Mouse (Mus musculus): ENCODE data around the gene Cdk4. TPM values are rescaled to one million over a fixed set of nuclear protein-coding genes. Genes with fewer than 3 reads are reported as not detected.

Gene Cdk4
- 141 and 143 TPM in 2 replicates for polyA plus RNA-seq (2012; rRNA removed)

DNA sequence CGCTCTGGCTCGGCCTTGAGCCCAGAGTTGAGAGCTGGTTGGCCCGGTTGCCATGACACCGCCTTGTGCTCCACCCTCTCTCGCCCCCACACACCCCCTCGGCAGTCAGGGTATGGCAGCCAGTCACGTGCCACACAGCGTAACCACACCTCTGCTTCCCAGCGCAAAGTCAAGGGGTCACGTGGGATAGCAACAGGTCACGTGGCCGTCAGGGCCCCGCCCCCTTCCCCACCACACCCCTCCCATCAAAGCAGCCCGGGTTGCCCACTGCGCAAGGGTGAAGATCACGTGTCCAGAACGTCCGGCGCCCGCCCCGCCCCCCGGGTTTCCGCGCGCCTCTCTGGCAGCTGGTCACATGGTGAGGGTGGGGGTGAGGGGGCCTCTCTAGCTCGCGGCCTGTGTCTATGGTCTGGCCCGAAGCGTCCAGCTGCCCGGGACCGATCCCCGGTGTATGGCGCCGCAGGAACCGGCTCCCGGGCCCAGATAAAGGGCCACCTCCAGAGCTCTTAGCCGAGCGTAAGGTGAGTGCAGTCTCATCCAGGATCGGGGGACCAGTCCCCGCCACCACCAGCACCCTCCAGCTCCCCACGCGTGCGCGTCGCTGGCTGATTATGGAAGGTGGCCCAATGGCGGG, at the start of gene Cdk4:
Cdk4 (plus strand) TSS at position 296 of the 634 bp plus-strand sequence.
- Histone ChIP-seq H3K27me3 (ENCODE audit: control insufficient read depth, insufficient read depth, low read length) (no peaks in the 10 kb centered on the region), H3K4me1 (ENCODE audit: control insufficient read depth, insufficient read depth, low read length) (0 out of 2 replicates have a peak, but pooled peaks cover 5% of the 10 kb centered on the region), H3K27ac (ENCODE audit: insufficient read depth, low read length) (peak within 1 kb of the TSS; percentile 77), H3K4me3 (replicated peaks; ENCODE audit: insufficient read depth, low read depth, low read length) (peak within 1 kb of the TSS; percentile 70)
- under 1% methylated on average over 46 of the region's 46 CpGs for WGBS
- TF ChIP-seq POLR2A (IDR thresholded peaks at IDR 0.05; ENCODE audit: borderline replicate concordance, insufficient read depth, low read length): peak; percentile 43; the same call in 1 of the 2 replicates
- TF ChIP-seq CTCF (IDR thresholded peaks at IDR 0.05; ENCODE audit: borderline replicate concordance, insufficient read depth, low read depth, low read length): no peak
- DNase-seq: peak; percentile 98 to 99

- H3K4me3 ChIP-seq (replicated peaks; ENCODE audit: insufficient read depth, low read depth, low read length): no peak overlapping the region
- no peak for DNase-seq
- no peaks in the 10 kb centered on the region for H3K4me1 ChIP-seq (ENCODE audit: control insufficient read depth, insufficient read depth, low read length)
- TF ChIP-seq CTCF (IDR thresholded peaks at IDR 0.05; ENCODE audit: borderline replicate concordance, insufficient read depth, low read depth, low read length) (no peak), POLR2A (IDR thresholded peaks at IDR 0.05; ENCODE audit: borderline replicate concordance, insufficient read depth, low read length) (no peak)
- H3K27ac ChIP-seq (ENCODE audit: insufficient read depth, low read length): no peak overlapping the region
- no peaks in the 10 kb centered on the region for H3K27me3 ChIP-seq (ENCODE audit: control insufficient read depth, insufficient read depth, low read length)
- WGBS: 60% methylated on average over 5 of the region's 5 CpGs
These were observed 46.8 kb upstream of the Cdk4 start for GRCm38 (mm10) chr10:127016488-127016887.

DNA sequence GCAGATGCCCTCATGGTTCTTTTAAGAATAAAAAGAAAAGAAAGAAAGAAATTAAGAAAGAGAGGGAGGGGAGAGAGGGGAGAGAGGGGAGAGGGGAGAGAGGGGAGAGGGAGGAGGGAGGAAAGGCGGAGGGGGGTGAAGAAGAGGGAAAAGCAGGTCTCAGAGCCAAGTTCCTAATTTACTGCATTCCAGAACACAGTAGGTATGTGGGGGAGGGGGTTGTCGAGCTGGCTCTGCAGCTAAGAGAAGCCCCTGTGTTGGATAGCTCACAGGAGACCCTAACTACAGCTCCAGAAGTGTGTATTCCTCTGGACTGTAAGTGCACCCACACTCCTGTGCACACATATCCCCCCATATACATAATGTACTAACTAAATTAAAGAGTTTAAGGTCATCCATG, 46.3 kb upstream of the Cdk4 start:
- Histone ChIP-seq H3K4me3 (replicated peaks; ENCODE audit: insufficient read depth, low read depth, low read length) (no peak overlapping the region), H3K27ac (ENCODE audit: insufficient read depth, low read length) (no peak overlapping the region), H3K27me3 (ENCODE audit: control insufficient read depth, insufficient read depth, low read length) (no peaks in the 10 kb centered on the region), H3K4me1 (ENCODE audit: control insufficient read depth, insufficient read depth, low read length) (no peaks in the 10 kb centered on the region)
- 14% methylated on average over 2 of the region's 2 CpGs for WGBS
- TF ChIP-seq POLR2A (IDR thresholded peaks at IDR 0.05; ENCODE audit: borderline replicate concordance, insufficient read depth, low read length) (no peak), CTCF (IDR thresholded peaks at IDR 0.05; ENCODE audit: borderline replicate concordance, insufficient read depth, low read depth, low read length) (no peak)
- DNase-seq: no peak

GRCm38 (mm10) chr10:127018422-127018821, 44.9 kb upstream of the Cdk4 start:
- H3K27me3 ChIP-seq (ENCODE audit: control insufficient read depth, insufficient read depth, low read length): no peaks in the 10 kb centered on the region
- no peak overlapping the region for H3K4me3 ChIP-seq (replicated peaks; ENCODE audit: insufficient read depth, low read depth, low read length)
- no peak for DNase-seq
- TF ChIP-seq POLR2A (IDR thresholded peaks at IDR 0.05; ENCODE audit: borderline replicate concordance, insufficient read depth, low read length) (no peak), CTCF (IDR thresholded peaks at IDR 0.05; ENCODE audit: borderline replicate concordance, insufficient read depth, low read depth, low read length) (no peak)
- no peaks in the 10 kb centered on the region for H3K4me1 ChIP-seq (ENCODE audit: control insufficient read depth, insufficient read depth, low read length)
- no peak overlapping the region for H3K27ac ChIP-seq (ENCODE audit: insufficient read depth, low read length)
- 67% methylated on average over 16 of the region's 16 CpGs for WGBS

DNA sequence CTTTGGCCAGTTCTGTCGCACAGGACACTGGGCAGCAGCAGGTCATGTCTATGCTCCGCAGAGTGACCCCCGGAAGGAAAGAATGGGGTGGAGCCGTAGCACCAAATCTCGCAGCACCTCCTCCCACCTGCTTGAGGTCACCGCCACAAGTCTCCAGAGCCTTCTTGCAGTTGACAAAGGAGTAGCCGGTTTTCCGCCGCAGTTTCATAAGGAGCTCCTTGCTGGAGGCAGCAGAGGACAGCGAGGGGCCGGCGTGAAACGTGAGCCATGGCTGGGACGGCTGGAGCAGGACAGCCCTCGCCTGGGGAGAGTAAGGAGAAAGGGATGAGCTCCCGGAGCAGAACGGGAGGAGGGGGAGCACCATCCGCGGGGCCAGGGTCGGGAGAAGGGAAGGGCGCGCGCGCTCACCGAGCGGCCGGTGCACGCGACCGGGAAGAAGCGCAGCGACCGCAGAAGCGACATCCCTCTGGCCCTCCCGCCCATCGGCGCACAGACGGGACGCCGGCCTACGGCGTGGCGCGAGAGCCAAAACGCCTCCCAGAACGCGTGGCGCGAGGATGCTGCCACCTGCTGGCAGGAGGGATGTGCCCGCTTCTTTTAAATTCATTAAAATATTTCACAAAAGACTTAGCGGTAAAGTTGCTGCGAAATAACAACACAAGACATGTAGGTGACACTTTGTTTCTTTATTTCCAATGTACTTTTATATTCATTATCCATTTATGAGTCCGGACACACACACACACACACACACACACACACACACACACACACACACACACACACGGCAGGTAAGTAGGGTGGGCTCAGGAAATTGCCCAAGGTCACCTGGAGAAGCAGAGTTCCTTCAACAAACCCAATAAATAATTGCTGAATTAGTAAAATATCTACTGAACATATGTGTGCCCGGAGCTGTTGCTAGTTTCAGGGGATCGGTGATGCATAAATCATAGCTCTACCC, 32.7 kb upstream of the Cdk4 start, which contains the start of gene Tsfm:
Tsfm (minus strand) TSS at position 505 of the 961 bp plus-strand sequence.
- 5% methylated on average over 56 of the region's 56 CpGs for WGBS
- Histone ChIP-seq H3K27ac (ENCODE audit: insufficient read depth, low read length) (no peak within 1 kb of the TSS), H3K4me3 (replicated peaks; ENCODE audit: insufficient read depth, low read depth, low read length) (peak within 1 kb of the TSS; percentile 75), H3K27me3 (ENCODE audit: control insufficient read depth, insufficient read depth, low read length) (no peaks in the 10 kb centered on the region), H3K4me1 (ENCODE audit: control insufficient read depth, insufficient read depth, low read length) (no peaks in the 10 kb centered on the region)
- DNase-seq: peak; percentile 91 to 94
- TF ChIP-seq POLR2A (IDR thresholded peaks at IDR 0.05; ENCODE audit: borderline replicate concordance, insufficient read depth, low read length) (peak; percentile 78), CTCF (IDR thresholded peaks at IDR 0.05; ENCODE audit: borderline replicate concordance, insufficient read depth, low read depth, low read length) (peak; percentile 97)

GRCm38 (mm10) chr10:127033301-127033741, 30.0 kb upstream of the Cdk4 start:
- no peak for DNase-seq
- Histone ChIP-seq H3K4me3 (replicated peaks; ENCODE audit: insufficient read depth, low read depth, low read length) (no peak overlapping the region), H3K4me1 (ENCODE audit: control insufficient read depth, insufficient read depth, low read length) (no peaks in the 10 kb centered on the region), H3K27me3 (ENCODE audit: control insufficient read depth, insufficient read depth, low read length) (no peaks in the 10 kb centered on the region), H3K27ac (ENCODE audit: insufficient read depth, low read length) (no peak overlapping the region)
- WGBS: 78% methylated on average over 8 of the region's 8 CpGs
- TF ChIP-seq POLR2A (IDR thresholded peaks at IDR 0.05; ENCODE audit: borderline replicate concordance, insufficient read depth, low read length): no peak

DNA sequence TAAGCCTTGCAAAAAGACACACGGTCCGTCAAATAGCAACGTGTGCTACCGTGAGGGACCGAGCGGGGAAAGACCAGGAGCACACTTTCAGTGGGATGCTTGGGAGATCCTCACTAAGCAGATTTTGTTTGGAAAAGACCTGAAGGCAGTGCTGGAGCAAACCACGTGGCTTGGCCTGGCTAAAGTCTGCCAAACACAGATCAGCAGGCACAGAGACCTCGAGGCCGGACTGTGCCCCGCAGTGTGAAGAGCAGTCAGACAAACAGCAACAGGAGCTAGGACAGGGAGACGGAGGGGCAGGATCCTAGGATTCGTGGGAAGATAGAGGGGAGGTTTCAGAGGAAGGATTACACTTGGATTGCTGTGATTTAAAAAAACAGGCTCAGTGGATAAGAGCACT, 27.1 kb upstream of the Cdk4 start:
- Histone ChIP-seq H3K4me1 (ENCODE audit: control insufficient read depth, insufficient read depth, low read length) (no peaks in the 10 kb centered on the region), H3K27me3 (ENCODE audit: control insufficient read depth, insufficient read depth, low read length) (no peaks in the 10 kb centered on the region), H3K4me3 (replicated peaks; ENCODE audit: insufficient read depth, low read depth, low read length) (no peak overlapping the region), H3K27ac (ENCODE audit: insufficient read depth, low read length) (no peak overlapping the region)
- 77% methylated on average over 12 of the region's 12 CpGs for WGBS
- TF ChIP-seq CTCF (IDR thresholded peaks at IDR 0.05; ENCODE audit: borderline replicate concordance, insufficient read depth, low read depth, low read length) (no peak), POLR2A (IDR thresholded peaks at IDR 0.05; ENCODE audit: borderline replicate concordance, insufficient read depth, low read length) (no peak)
- no peak for DNase-seq

Measured in cerebellum, adult 2 months (tissue).